Mouse (Mus musculus): ENCODE measurements around the gene Gucy1b2.
A peak's percentile ranks its signal among the peaks of the same experiment; 100 is the strongest.

Gene Gucy1b2

DNA sequence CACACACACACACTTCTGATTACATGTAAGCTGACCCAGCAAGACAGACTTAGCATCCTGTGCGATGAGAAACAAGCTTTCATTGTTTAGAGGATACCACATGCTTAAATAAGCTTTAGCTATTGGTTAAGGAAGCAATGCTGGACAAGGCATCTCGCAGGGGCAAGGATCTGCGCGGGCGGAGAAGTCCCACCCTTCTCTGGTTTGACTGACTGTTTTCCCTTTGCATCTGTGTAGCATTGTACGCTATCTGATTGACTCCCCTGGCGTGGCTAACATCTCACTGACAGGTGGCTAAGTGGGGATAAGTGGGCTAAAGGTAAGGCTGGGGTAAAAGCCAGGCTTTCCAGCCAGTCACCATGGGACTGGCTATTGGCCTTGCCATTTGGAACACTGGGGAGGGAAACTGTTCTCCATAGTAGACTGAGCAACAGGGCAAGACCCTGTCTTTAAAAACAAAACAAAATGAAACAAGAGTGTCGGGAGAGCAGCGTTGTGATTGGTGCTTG, at the start of gene Gucy1b2:
Gene Gucy1b2, minus strand, starts transcription at position 51 of the 509 bp plus-strand sequence.
- DNase-seq, result no peak

- no peak for DNase-seq
These were observed 41.3 kb upstream of the Gucy1b2 start for GRCm38 (mm10) chr14:62497391-62497790.

GRCm38 (mm10) chr14:62496501-62496900, 40.4 kb upstream of the Gucy1b2 start:
- no peak for DNase-seq

GRCm38 (mm10) chr14:62493456-62493855, 37.4 kb upstream of the Gucy1b2 start:
- DNase-seq, result no peak

GRCm38 (mm10) chr14:62492196-62492850, 36.2 kb upstream of the Gucy1b2 start:
- peak; percentile 31 to 50 for DNase-seq

- no peak for DNase-seq
These were observed 32.2 kb upstream of the Gucy1b2 start for GRCm38 (mm10) chr14:62488270-62488669.

GRCm38 (mm10) chr14:62481381-62481780, 25.3 kb upstream of the Gucy1b2 start:
- DNase-seq, result no peak

DNA sequence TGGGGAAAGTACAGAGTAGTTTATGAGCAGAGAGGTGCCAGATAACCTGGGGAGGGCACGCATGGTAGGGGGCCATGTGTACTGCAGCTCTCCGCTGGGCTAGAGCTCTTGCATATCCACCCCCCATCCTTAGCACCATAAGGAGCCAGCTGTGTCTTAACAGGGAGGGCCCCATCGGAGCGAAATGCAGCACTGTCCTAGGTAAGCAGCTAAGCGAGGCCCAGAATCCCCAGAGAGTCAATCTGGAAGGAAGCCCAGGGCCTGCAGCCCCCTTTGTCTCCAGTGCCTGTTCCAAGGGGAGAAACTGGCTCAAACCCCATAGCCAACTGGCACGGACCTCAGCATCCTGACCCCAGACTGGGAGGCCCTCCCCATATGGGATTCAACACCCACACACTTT, 23.3 kb upstream of the Gucy1b2 start:
- DNase-seq, result no peak

DNA sequence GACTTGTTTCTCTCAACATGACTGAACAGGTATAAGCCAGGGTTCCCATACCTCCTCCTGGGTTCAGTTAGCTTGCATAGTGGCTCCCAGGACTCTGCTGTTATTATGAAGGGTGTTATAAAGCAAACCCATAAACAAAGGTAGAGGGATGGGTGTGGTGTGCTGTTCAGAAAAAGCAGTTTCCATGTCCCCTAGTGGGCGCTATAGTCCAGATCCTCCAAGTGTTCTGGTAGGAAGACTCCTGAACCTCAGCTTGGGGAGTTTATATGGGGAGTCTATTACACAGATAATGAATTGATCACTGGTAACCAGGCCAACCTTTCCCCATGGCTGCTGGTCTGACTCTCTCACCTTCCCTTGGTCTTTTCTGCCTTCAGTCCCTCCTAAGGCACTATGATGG, 18.4 kb upstream of the Gucy1b2 start:
- no peak for DNase-seq

GRCm38 (mm10) chr14:62472061-62472460, 16.0 kb upstream of the Gucy1b2 start:
- DNase-seq, result no peak

GRCm38 (mm10) chr14:62468753-62469125, 12.7 kb upstream of the Gucy1b2 start:
- DNase-seq, result no peak

GRCm38 (mm10) chr14:62468119-62468752, 12.1 kb upstream of the Gucy1b2 start:
- DNase-seq, result no peak

DNA sequence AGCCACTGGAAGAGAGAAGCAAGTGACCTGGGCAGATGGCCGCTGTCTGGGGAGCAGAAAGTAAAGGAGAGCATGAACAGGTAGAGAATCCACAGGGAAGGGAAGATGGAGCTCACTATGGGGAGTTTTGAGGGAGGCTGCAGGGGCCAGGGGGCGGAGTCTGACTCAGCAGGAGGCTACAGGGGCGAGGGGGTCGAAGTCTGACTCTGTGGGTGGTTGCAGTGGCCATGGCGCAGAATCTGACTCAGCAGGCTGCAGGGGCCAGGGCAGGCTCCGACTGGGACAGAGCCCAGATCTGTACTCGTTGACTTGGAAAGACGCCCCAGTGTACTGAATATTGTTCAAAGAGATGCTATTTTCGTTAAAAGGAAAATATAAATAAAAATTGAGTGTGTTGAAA, 8.9 kb upstream of the Gucy1b2 start:
- no peak for DNase-seq

DNA sequence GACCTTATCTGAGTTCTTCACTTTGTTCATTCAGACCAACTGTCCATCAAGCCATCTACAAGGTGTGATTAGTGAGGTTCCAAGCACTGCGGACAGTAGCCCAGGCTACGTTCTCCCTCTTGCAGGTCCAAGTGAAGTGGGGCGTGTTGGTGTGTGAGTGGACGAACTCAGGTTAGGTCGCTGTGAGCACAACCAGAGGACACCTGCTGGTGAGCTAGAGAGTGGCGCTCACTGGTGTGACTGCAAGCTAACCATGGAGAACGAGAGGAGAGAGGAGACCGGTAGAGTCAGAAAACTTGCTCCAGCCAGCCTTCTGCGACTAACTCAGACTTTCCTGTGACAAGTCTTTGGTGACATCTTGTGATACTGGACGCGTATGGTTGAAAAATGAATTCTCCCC, 3.5 kb upstream of the Gucy1b2 start:
- DNase-seq, result no peak

DNA sequence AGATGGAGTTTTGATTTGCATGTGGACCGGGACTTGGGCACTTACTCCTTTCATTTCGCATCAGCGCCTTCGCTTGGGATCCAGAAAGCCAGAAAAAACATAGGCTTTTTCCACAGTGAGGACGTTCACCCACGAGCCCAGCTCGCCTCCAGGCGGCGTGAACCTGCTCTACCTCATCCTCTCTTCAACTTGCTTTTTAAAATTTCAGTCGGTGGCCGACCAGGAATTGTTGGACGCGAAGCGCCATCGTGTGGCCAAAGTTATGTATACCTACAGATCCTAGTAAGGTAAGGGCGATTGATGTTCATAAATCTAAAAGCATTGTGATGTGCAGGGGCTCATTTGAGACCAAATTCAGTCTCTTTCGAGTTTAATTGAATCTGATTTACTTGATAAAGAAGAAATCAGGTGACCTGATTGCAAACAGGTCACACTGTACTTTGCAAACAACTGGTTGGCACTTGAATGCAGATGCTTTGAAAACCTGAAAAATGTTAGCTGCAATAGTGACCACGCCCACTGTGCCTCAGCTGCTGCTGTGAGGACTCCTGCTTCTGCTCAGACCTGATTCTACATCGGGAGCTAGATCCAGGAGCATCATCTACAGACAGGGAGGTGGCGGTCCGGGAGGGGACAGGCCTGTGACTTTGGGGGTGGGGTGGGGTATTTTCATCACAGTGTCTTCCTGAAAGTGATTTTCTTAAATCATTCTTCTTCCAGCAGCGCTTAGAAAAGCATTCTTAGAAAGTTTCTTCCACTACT, 1.5 kb upstream of the Gucy1b2 start:
- peak; percentile 75 to 77 for DNase-seq

DNA sequence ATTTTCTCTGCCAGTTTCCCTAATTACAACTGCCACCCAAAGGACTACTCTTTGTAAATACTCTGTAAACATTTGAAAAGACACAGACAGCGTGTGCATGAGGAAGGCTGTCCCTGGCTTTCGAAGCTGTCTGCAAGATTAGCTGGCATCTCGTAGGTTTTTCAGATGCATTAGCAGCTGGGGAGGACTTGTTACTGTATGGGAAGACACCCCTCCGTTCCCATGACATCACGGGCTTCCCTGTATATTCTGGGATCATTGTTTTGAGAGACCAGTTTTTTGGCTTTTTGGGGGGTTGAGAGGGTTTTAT, 564 bp downstream of the Gucy1b2 start:
- DNase-seq, result no peak

- no peak for DNase-seq
These were observed 1.1 kb downstream of the Gucy1b2 start for GRCm38 (mm10) chr14:62454760-62455569.

GRCm38 (mm10) chr14:62454136-62454535, 2.0 kb downstream of the Gucy1b2 start:
- DNase-seq, result no peak

DNA sequence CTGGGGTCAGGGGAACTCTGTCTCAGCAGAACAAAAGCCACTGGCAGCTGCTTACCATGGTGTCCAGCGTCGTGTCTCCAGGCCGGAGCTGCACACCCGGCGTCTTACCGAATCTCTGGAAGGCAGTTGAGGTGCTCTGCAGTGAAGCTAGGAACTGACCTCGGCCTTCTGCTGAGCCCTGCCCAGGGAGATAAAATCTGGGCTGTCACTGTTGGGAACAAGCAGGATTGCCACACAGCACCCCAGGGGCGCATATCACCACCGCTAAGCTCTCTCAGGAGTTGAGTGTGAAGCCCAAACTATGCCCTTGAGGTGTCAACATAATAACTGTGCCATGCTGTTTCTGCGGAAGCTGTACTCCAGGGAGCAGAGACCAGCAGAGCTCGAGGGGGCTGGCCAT, 2.8 kb downstream of the Gucy1b2 start:
- no peak for DNase-seq

DNA sequence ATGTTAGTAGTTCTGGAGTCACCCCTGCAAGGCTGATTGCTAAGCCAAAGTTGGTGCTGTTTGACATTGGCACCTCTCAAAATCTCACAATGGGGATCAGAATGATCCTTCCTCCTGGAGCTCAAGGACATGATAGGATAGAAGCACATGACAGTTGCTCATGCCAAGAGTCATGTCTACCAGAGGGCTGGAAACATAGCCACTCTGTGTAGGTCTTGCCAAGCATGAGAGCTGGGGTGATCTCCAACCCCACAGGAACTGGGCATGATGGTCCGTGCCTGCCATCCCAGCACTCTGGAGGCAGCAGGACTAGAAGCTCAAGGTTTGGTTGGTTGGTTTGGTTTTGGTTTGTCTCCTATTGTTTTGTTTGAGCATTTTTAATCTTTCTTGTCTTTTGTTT, 5.4 kb downstream of the Gucy1b2 start:
- no peak for DNase-seq

- no peak for DNase-seq
These were observed 8.9 kb downstream of the Gucy1b2 start for GRCm38 (mm10) chr14:62447214-62447548.

GRCm38 (mm10) chr14:62446385-62447213, 9.5 kb downstream of the Gucy1b2 start:
- no peak for DNase-seq
